Mouse (Mus musculus) cortical plate, adult 2 months (tissue): ENCODE data around the gene Smtnl2. TPM values are rescaled to one million over a fixed set of nuclear protein-coding genes. Genes with fewer than 3 reads are reported as not detected.
"Not testable (repeated sequence)": the region's sequence is repeated elsewhere in the genome, so short reads cannot be mapped to it uniquely, and the experiment has no call there.

ENCODE experiments used
- H3K27ac ChIP-seq: fragments of 200-500 bp; 2 replicates; pipeline ENCODE4 v1.5.1; 2012; ENCODE audit warnings: low read length, control low read depth, inconsistent platforms; ENCODE audit not compliant: insufficient read depth
- H3K4me1 ChIP-seq: fragments of 200-500 bp; 2 replicates; pipeline ENCODE4 v1.6.1; 2011; ENCODE audit warnings: low read length; ENCODE audit not compliant: control insufficient read depth, insufficient read depth
- H3K4me3 ChIP-seq: fragments of 200-500 bp; 2 replicates; pipeline ENCODE4 v1.5.1; 2011; ENCODE audit warnings: mild to moderate bottlenecking, low read length, control low read depth; ENCODE audit not compliant: insufficient read depth
- CTCF ChIP-seq: fragments of 200-500 bp; IDR thresholded peaks from 2 replicates; pipeline ENCODE4 v1.5.1; 2011; ENCODE audit warnings: mild to moderate bottlenecking, control low read depth, low read length; ENCODE audit not compliant: insufficient read depth; ENCODE audit errors: extremely low read depth
- POLR2A ChIP-seq: fragments of 200-500 bp; IDR thresholded peaks from 2 replicates; pipeline ENCODE4 v1.6.1; 2011; ENCODE audit warnings: mild to moderate bottlenecking, low read length, control low read depth; ENCODE audit not compliant: insufficient read depth; ENCODE audit errors: extremely low read depth
- polyA plus RNA-seq: library from polyadenylated mRNA; depleted of rRNA; stranded (reverse); fragments of >200 nt; gene quantifications from 2 replicates; pipeline ENCODE4 v1.2.3, GENCODE M21; 2012; rRNA removed

Smtnl2 gene
- 0.78 and 1.6 TPM in 2 replicates for polyA plus RNA-seq

GRCm38 (mm10) chr11:72411093-72411921, at the start of gene Smtnl2:
Gene Smtnl2, minus strand, starts transcription at chr11:72411713.
- no peak within 1 kb of the TSS for H3K27ac ChIP-seq
- peak within 1 kb of the TSS; percentile 41 for H3K4me3 ChIP-seq
- TF ChIP-seq CTCF (no peak), POLR2A (no peak)
- no peaks in the 10 kb centered on the region for H3K4me1 ChIP-seq

- Histone ChIP-seq H3K27ac (peak overlapping the region; percentile 57; the same call in 1 of the 2 replicates), H3K4me1 (no peaks in the 10 kb centered on the region), H3K4me3 (no peak overlapping the region)
- no peak for TF ChIP-seq CTCF
- TF ChIP-seq POLR2A = no peak
These were observed 47.0 kb upstream of the Smtnl2 start for GRCm38 (mm10) chr11:72458502-72458901.

GRCm38 (mm10) chr11:72457995-72458496, 46.5 kb upstream of the Smtnl2 start:
- no peak overlapping the region for H3K4me3 ChIP-seq
- peak overlapping the region; percentile 57 for H3K27ac ChIP-seq
- no peak for TF ChIP-seq POLR2A
- TF ChIP-seq CTCF = no peak
- no peaks in the 10 kb centered on the region for H3K4me1 ChIP-seq

- Histone ChIP-seq H3K4me1 (no peaks in the 10 kb centered on the region), H3K4me3 (no peak overlapping the region), H3K27ac (peak overlapping the region; percentile 85)
- TF ChIP-seq CTCF (no peak), POLR2A (no peak)
These were observed 44.2 kb upstream of the Smtnl2 start for GRCm38 (mm10) chr11:72455694-72456093.

GRCm38 (mm10) chr11:72453105-72453953, 41.8 kb upstream of the Smtnl2 start:
- Histone ChIP-seq H3K27ac (no peak overlapping the region), H3K4me1 (no peaks in the 10 kb centered on the region), H3K4me3 (no peak overlapping the region)
- no peak for TF ChIP-seq POLR2A
- no peak for TF ChIP-seq CTCF

- TF ChIP-seq POLR2A = no peak
- TF ChIP-seq CTCF = no peak
- Histone ChIP-seq H3K4me1 (no peaks in the 10 kb centered on the region), H3K4me3 (no peak overlapping the region), H3K27ac (no peak overlapping the region)
These were observed 40.7 kb upstream of the Smtnl2 start for GRCm38 (mm10) chr11:72452140-72452665.

- TF ChIP-seq POLR2A (no peak), CTCF (no peak)
- H3K27ac ChIP-seq = no peak overlapping the region
- H3K4me1 ChIP-seq = no peaks in the 10 kb centered on the region
- no peak overlapping the region for H3K4me3 ChIP-seq
These were observed 36.0 kb upstream of the Smtnl2 start for GRCm38 (mm10) chr11:72447475-72447874.

- Histone ChIP-seq H3K4me3 (no peak overlapping the region), H3K27ac (no peak overlapping the region), H3K4me1 (peaks cover 4% of the 10 kb centered on the region; the same call in 1 of the 2 replicates)
- TF ChIP-seq POLR2A = no peak
- TF ChIP-seq CTCF = peak; percentile 59
These were observed 35.0 kb upstream of the Smtnl2 start for GRCm38 (mm10) chr11:72446311-72447105.

- Histone ChIP-seq H3K4me3 (peak within 1 kb of the TSS; percentile 97), H3K4me1 (peaks cover 6% of the 10 kb centered on the region), H3K27ac (peak within 1 kb of the TSS; percentile 22; the same call in 1 of the 2 replicates)
- TF ChIP-seq POLR2A = peak; percentile 99
- no peak for TF ChIP-seq CTCF
These were observed 29.6 kb upstream of the Smtnl2 start, which contains the start of gene Mybbp1a for GRCm38 (mm10) chr11:72440965-72441664. Gene Mybbp1a, plus strand, starts transcription at chr11:72441355.

GRCm38 (mm10) chr11:72440597-72440964, 29.1 kb upstream of the Smtnl2 start:
- H3K27ac ChIP-seq = peak overlapping the region; percentile 22; the same call in 1 of the 2 replicates
- peak overlapping the region; percentile 97; the same call in 1 of the 2 replicates for H3K4me3 ChIP-seq
- H3K4me1 ChIP-seq = not testable (repeated sequence)
